Mouse (Mus musculus) CD4-positive, CD25-positive, alpha-beta regulatory T cell, adult 4 months (primary cell): ENCODE data around the gene Sox2. TPM values are rescaled to one million over a fixed set of nuclear protein-coding genes. Genes with fewer than 3 reads are reported as not detected.

Source experiments
- ATAC-seq: one replicate; pipeline ENCODE4 v1.8.0; 2017
- polyA plus RNA-seq, 2 experiments: library from polyadenylated mRNA; unstranded; fragments of 100-300 nt; shearing (Covaris generic); gene quantifications; one replicate each; pipeline ENCODE4 v1.2.1; 2017

The Sox2 gene
- polyA plus RNA-seq, 2 experiments from 2014 or later = not detected

- no peak for ATAC-seq
Measured at GRCm38 (mm10) chr3:34643536-34644115, 6.6 kb upstream of the Sox2 start.

DNA sequence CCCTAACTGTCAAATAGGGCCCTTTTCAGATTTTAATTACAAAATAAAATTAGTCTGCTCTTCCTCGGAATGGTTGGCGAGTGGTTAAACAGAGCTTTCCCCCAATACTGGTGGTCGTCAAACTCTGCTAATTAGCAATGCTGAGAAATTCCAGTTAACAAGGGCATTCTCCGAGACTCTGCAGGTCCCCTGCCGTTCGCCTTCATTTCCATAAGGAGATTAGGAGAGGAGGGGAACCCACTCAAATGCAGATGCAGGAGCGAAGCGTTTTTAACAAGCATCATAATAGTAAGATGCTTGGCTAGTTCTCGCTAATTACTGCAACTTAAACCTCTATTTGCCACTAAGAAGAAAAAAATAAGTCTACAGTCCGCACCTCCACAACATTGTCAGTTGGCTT, 4.0 kb upstream of the Sox2 start:
- ATAC-seq = no peak

DNA sequence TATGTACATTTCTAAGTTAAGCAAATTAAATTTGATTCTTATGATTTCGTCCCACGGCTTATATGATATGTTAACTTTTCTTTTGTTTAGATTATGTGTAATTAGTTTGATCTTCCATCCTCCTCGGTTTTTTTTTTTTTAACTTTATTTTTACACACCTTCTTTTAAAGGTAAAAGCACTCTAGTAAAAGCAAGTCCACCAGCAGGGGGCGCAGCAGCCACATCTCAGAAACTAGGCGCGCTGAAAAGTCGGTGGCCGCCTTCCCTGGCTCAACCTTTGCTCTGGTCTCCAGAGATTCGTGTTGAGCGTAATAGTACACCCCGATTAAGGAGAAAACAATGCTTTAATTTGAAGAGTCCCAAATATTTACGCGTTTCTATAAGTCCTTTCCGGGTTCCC, 2.5 kb upstream of the Sox2 start:
- ATAC-seq = no peak

DNA sequence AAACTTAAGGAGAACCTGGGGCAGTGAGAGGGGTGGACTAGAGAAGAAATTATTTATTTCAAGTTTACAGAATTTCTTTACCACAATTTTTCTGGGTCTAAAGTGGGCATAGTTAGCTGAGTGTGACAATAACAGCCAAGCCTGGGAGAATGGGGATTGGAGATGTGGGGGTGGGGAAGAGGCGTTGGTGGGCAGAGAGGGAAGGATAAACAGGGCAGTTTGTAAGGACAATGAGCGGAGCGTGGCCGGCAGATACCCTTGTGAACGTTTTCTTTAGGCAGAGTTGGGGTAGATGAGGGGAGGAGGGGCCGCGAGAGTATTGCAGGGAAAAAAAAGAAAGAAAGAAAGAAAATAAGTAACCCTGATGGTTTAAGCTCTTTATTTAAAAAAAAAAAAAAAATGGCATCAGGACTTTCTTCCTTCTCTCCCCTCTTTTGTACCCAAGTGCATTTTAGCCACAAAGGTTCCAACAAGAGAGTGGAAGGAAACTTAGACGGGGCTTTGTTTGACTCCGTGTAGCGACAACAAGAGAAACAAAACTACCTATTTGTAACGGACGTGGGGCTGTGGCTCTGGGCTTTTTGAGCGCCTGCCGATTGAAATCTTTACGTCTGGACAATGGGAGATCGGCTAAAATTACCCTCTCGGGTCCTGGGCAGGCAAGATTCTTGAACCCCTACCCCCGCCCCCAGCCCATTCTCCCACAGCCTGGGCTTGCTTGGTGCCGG, 1.9 kb upstream of the Sox2 start:
- no peak for ATAC-seq

- no peak for ATAC-seq
Measured at GRCm38 (mm10) chr3:34648833-34649719, 1.1 kb upstream of the Sox2 start.

DNA sequence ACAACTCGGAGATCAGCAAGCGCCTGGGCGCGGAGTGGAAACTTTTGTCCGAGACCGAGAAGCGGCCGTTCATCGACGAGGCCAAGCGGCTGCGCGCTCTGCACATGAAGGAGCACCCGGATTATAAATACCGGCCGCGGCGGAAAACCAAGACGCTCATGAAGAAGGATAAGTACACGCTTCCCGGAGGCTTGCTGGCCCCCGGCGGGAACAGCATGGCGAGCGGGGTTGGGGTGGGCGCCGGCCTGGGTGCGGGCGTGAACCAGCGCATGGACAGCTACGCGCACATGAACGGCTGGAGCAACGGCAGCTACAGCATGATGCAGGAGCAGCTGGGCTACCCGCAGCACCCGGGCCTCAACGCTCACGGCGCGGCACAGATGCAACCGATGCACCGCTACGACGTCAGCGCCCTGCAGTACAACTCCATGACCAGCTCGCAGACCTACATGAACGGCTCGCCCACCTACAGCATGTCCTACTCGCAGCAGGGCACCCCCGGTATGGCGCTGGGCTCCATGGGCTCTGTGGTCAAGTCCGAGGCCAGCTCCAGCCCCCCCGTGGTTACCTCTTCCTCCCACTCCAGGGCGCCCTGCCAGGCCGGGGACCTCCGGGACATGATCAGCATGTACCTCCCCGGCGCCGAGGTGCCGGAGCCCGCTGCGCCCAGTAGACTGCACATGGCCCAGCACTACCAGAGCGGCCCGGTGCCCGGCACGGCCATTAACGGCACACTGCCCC, 586 bp downstream of the Sox2 start:
- ATAC-seq = no peak

GRCm38 (mm10) chr3:34651486-34652170, 1.4 kb downstream of the Sox2 start:
- ATAC-seq = no peak

DNA sequence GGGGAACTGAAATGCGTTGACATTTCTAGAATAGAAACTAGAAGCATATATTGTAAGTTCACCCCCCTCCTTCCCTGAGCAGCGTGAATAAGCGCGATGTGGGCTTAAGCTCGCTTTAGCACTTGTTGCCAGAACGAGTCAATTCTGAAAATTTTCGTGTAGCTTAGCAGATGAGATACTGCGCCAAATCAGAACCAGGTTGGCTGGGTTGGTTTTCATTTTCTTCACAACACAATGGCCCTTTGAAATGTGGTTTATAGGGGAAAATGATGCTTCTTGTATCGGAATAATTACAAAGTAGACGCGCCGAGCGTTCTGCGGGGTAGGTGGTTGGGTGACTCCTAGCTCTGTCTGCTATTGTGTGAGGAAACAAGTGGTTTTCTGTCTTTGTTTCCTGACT, 2.4 kb downstream of the Sox2 start:
- no peak for ATAC-seq

DNA sequence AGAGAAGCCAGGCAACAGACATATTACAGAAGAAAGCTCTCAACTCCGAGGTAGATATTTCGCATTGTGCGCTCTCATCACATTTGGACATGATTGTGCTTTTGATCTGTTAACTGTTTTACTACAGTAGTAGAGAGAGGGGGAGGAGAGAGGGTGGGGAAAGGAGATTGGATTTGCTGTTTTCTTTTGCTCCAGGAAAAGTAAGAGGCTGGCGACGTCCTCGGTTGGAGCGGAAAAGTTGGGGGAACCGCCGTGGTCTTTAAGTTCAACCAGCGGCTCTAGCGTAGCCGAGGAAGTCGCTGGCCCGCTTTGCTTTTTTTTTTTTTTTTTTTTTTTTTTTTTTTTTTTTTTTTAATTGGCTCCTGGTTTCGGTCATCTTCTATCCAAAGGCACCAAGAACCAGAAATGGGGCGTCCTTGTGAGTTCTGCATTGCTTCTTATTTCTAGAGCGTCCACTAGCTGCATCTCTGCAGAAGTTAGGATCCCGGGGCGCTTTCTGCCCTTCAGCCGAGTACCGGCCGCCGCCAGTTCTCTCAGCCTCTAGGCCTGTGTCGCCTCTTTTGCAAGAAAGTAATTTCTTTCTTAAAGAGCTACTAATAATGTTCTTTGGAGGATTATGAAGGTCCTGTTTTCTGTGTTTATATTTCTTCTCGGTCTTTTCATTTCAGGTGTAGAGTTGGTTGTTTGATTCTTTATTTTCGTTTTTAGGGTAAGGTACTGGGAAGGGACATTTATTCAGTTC, 3.2 kb downstream of the Sox2 start:
- no peak for ATAC-seq

DNA sequence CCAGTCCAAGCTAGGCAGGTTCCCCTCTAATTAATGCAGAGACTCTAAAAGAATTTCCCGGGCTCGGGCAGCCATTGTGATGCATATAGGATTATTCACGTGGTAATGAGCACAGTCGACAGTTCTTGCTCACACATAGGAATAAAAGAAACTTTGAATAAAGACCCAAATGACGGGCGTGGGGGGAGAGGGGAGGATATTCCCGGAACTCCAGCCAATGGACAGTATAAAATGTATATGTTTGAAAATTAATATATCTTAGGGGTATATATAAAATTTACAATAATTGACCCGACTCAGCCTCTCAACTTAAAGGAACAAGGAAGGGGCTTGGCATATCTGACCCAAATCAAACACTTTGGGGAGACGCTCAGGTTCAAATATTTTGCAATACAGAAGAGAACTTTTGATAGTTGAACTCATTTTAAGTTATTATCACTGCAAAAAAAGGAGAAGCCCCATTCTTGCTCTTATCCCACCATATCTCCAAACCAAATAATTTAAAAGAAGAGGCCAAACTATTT, 3.8 kb downstream of the Sox2 start:
- ATAC-seq = no peak

DNA sequence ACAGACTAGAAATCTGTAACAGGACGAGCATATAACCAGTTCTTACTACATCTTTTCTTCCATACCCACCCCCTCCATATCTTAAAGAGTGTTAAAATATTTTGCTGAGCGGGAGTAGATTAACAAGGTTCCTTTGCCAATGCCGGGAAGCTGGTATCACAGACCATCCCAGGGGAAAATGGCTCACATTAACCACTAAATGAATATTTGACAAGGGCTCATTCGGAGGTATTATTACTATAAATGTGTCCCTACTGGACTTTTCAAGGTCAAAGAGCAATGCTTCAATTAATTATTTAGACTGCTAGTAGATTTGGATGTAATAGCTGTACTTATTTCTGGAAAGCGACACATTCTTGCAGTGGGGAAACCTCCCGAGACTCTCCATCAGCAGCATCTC, 4.6 kb downstream of the Sox2 start:
- no peak for ATAC-seq

DNA sequence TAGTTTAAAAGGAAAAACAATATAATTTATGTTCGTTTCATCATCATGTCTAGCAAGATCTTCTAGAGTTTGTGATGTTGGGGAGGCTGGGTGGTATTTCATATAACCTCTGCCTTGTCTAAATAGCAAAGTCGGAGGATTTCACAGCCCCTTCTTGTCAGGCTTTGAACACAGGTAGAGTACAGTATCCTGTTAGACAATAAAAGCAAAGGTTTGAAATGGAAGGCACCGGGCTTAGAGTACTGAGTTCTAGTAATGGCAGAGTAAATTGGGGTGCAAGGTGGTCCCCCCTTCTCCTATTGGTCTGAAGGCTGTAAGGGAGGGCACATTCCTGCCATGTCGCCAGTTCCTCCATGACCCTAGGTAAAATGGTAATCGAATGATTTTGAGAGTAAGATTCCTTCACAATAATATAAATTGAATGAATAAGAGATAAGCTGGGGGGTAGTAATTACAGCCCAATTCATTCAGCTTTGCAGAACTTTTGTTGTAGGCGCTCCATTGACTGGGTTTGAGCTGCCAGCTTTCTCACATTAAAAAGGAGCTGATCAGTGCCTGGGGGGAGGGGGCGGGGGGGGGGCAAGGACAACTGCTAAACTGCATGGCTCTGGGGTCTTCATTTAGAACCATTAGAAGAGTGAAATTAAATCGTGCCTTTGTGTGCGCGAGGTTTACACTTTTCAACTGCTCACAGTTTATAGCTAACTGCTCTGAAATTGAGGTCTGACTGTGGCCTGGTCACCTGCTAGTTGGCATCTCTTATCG, 5.3 kb downstream of the Sox2 start:
- ATAC-seq = no peak

DNA sequence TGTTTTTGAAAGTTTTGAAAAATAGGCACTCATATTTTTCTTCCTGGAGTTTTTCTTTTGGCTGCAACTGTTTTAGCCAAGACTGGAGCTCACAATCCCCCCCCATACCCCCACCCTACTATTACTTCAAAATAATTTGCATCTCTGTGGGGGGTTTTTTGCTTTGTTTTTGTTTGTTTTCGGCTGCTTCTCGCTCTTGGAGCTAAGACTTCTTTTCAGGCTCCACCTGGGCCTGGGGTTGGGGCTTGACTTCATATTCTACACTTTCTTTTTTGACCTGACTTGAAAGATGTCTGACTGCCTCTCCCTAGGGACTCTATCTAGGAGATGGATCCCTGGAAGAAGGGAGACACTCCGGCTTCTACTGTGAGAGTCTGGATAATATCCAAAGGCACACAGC, 5.9 kb downstream of the Sox2 start:
- no peak for ATAC-seq

DNA sequence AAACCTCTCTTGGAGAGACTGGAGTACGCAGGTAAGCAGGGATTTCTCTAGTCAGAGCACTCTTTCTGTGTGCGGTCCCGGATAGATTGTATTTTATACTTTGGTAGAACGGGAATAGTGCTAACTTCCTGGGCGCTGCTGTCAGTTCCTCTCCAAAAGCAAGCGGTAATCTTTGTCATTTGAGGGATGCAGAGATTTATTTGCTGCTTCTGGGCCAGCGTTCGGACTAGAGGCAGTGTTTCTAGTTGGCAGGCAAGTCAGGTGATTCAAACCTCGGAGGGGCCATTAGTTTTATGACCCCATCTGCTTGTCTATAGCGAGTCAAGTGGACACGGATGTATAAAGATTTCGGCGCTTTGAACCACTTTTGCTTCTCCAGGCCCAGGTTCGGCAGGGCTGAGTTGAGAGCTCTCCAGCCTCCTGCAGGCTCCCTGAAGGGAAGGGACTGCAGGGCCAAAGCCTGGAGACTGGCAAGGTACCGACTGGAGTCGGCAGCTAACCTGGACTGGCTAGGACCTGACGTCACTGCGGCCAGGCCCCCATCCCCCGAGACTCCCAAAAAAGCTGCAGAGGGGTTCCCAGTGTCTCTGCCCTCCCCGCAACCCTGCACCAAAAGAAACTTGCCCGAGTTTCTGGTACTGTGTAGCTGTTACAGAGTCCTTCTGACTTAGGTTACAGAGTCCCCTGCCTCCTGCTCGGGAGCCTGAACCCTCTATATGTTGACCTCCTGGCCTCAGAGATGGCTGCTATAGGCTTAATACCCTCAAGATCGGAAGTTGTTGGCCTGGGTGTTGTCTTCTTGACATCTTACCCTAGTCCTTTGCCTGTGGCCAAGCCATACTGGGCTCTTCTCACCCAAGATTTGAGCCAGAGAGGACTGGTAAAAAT, 6.9 kb downstream of the Sox2 start:
- no peak for ATAC-seq

- no peak for ATAC-seq
Measured at GRCm38 (mm10) chr3:34657701-34658090, 7.5 kb downstream of the Sox2 start.

DNA sequence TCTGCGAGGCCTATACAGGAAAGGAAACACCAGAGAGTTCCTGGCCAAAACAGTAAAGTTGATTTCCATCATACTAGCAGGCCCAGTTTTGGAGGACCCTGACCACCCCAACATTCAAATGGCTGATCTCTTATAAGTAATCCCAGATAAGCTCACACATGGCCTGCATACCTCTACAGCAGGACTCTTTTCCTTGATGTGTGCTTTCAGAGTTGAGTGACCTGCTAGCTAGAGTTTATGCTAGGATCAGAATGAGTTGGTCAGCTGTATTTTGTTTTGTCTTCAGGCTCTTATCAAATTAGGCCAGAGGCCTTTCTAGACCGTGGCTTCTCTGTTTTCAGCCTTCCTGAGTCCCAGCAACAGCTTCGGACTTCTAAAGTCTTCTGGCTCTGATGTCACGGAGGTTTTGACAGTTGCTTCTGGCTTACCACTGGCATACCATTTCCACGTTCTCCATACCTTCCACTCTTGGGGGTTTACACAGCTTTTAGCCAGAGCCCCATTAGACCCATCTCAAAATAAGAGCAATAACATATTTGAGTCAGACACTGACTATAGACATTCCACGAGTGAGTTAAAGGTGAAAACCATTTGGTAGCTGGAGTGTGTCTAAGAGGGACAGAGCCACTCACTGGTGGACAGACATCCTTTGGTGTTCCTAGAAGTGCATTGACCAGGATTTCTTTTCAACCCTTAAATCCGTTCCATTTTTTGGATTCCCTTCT, 8.2 kb downstream of the Sox2 start:
- no peak for ATAC-seq

DNA sequence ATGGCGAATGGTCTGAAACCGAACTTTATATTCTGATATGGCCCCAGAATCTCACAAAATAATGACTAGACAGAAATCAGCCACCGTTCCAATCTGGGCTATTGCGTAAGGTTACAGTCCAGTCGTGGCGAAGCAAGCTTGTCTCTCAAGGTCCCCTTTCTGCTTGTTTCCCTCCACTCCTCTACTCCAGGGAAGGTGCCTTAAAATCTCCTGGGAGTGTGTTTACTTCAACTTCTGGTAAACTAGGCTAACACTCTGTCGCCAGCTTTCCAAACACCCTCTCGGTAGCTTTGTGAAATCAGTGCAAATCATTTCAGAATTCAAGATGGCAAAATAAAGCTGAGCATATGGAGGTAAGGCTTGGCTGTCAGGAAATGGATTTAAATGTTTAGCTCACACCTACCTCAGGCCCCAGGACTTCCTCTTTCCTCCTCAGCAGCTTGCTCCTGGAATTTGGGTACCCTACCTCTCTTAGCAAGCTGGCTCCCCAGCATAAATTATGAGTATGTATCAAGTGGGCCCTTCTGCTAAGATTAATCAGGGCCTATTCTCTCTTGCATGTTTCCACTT, 8.8 kb downstream of the Sox2 start:
- no peak for ATAC-seq

DNA sequence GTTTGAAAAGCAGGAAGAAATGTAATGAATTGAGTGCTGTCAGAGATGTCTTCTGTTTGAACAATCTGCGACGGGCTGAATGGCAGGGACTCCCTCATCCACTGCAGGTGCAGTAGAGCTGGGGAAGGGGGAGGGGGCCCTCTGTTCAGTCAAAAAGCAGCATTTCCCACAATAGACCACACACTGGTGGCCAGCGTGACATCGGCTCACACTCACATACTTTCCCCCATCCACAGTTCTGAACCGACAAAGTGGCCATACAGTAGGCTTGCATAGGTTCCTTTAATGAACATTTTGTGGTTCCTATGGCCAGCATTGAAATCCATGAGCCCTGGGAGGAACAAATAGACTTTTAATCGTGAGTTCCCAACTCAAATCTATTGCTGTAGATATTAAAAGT, 9.7 kb downstream of the Sox2 start:
- no peak for ATAC-seq
